Mouse (Mus musculus): Measurements from ENCODE around the gene Gm49510.
"Not testable (repeated sequence)": the region's sequence is repeated elsewhere in the genome, so short reads cannot be mapped to it uniquely, and the experiment has no call there.

The Gm49510 gene

DNA sequence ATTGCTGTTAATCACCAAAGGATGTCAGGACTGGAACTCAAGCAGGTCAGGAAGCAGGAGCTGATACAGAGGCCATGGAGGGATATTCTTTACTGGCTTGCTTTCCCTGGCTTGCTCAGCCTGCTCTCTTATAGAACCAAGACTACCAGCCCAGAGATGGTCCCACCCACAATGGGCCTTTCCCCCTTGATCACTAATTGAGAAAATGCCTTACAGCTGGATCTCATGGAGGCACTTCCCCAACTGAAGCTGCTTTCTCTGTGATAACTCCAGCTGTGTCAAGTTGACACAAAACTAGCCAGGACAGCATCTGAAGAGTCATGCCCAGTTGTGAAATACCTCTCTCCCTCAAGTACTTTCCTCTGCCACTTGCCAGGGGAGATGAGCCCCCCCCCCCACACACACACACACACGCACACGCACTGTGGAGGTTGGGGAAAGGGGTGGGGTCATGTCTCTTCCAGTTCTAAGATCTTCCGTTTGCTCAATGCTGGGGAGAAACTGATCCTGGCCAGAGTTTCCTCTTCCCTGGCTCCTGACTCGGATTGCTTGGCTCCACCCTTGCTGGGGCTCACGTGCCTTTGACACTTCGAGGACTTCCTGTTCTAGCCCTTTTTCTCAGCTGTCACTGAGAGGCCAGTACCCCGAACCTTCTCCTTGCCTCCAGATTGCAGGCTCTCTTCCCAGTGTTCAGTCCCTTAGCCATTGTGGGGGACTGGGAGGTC lies 20.5 kb upstream of the Gm49510 start:
- DNase-seq: not testable (repeated sequence)

DNA sequence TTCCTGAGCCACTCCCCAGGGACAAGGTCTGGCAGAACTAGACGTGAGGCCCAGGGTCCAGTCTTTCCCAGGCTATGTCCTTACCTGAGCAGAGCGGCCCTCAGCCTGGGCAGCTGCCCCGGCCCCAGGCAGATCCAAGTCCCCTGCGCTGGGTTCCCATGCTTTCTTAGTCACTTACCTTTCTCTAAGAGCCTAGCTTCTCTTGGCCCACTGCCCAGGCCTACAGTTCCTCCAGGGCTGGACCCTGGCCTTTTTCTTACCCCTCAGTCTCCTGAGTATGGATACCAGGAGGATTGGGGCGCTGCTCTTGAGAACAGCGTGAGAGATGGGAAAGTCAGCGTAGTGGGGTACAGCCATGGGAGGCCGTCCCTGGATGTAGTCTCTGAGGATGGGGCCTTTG lies 19.0 kb upstream of the Gm49510 start:
- no peak for DNase-seq

GRCm38 (mm10) chr15:78881828-78882227 lies 17.6 kb upstream of the Gm49510 start:
- no peak for DNase-seq

GRCm38 (mm10) chr15:78889401-78889853 lies 10.0 kb upstream of the Gm49510 start:
- DNase-seq: no peak

GRCm38 (mm10) chr15:78892440-78892839 lies 7.0 kb upstream of the Gm49510 start:
- DNase-seq: no peak

DNA sequence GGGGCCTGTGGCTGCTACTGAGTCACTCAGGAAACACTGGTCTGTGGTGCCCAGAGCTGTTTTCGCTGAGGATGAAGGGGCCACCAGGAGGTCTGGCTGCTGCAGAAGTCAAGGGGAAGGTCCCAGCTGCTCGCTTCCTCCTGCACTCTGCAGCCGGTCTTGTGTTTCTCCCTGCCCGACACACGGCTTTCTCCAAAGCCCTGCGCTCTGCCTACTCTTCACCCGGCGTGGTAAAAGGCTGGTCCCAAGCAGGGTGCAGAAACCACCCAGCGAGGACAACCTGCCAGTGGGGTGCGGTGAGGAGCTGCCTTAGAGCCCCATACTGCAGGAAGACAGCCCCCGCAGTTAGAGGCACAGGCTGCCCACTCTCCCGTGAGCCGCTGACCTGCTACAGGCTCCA lies 4.7 kb upstream of the Gm49510 start:
- DNase-seq: no peak

GRCm38 (mm10) chr15:78895741-78896140 lies 3.7 kb upstream of the Gm49510 start:
- DNase-seq: no peak

DNA sequence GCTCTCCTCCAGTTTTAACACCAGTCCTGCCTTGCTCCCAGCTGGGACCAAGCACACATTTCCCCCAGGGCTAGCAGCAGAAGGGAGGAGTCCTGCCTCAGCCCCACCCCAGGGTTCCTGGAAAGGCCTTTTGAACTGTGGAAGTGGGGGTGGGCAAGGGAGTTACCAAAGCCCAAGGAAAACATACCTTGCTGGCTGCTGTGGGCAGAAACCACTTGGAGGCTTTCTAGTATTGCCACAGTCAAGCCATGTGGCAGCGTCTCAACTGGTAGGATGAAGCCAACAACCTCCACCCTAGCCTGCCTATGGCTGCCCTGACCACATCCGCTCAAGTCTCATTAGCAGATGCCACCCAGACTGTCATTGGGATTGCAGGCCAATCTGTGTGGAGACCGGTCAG lies 3.3 kb upstream of the Gm49510 start:
- DNase-seq: no peak

GRCm38 (mm10) chr15:78897488-78897887 lies 2.0 kb upstream of the Gm49510 start:
- DNase-seq: no peak

DNA sequence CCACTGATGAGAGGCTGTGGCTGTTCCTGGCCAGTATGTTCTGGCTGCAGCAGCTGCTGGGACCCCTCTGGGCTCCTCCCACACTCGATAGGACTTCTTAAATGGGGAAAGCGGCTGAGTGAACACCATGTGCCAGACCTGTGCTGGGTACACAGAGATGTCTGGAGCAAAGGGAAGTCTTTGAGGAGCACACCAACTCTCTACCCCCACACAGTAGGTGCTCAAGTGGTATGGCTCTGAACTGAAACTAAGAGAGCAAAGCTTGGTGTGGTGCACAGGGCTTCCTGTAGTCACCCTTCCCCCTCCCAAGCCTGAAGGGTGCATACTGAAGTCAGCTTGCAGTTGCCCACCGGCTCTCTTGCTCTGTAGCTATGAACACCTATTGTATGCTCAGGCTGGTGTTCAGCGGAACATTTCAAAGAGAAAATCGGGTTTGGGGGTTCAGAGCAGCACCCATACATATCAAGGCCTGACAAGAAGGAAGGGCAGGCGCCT lies 913 bp upstream of the Gm49510 start:
- no peak for DNase-seq

DNA sequence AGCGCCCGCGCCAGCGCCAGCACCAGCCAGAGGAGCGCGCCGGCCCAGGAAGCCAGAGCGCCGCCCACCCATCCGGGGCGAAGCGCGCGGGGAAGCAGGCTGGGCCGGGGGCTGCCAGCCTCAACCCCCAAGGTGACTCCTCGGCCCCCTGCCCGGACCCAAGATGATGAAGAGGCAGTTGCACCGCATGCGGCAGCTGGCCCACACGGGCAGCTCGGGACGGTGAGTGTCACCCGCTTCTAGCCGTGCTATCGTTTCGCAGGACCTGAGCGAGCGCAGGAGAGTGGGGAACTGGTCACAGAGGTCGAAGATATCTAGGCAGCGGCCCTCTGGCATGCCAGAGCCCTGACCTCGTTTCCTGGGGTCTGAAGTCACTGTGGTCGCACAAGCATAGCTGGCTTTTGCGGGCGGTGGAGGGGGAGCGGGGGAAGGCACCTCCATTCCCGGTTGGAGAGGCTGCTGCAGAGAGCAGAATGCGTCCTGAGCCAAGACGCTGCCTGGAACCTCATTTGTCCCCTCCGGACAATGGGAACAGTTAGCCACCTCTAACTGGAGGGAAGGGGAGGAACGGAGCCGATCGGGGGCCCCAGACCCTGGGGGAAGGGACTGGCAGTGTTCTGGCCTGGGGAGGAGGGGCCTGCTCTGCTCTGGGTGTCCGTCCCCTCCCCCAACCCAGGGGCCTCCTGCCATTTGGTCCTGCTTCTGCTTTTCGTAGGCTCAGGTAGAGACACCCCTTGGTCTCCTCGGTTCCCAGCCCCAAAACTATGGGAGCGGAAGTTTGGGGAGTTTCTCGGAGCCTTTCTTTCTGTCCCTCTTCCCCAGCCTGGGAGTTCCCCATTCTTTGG lies 495 bp downstream of the Gm49510 start, which contains the start of gene Sh3bp1:
Gene Sh3bp1, plus strand, starts transcription at position 29 of the 845 bp plus-strand sequence.
- DNase-seq: peak; percentile 64 to 68

GRCm38 (mm10) chr15:78900585-78901421 lies 1.3 kb downstream of the Gm49510 start:
- DNase-seq: no peak

DNA sequence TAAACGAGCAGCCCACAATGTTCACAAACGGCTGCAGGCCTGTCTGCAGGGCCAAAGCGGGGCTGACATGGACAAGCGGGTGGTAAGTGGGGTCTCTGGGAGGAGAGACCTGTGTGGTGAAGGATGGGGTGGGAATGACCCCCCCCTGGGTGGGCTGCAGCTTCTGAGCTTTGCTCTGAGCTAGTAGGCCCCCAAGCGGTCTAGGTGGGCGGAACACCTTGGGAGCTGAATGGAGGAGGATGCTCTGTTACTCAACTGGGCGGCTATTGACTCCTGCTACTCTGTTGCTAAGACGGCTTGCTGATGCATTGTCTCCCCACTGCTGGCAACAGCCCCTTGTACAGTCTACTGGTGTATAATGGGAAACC lies 1.9 kb downstream of the Gm49510 start:
- DNase-seq: no peak

- peak; percentile 85 to 92 for DNase-seq
Observed at GRCm38 (mm10) chr15:78903243-78903642, 3.8 kb downstream of the Gm49510 start.

GRCm38 (mm10) chr15:78908399-78908798 lies 8.9 kb downstream of the Gm49510 start:
- DNase-seq: no peak

DNA sequence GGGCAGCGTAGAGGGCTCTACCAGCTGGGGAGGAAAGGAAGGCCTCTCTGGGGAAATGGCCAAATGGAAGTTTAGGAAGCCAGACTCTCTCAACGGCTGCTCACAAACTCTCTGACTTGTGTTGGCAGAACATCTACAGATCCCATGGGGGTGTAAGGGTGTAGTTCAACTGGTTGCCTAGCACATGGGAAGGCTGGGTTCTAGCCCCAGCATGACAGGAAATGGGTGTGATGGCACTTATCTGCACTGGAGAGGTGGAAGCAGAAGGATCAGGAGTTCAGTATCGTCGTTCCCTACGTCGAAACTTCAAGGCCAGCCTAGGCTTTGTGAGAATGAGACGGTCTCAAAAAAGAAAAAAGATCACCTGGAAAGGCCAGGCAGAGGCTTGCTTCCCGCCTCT lies 9.5 kb downstream of the Gm49510 start:
- DNase-seq: no peak

- peak; percentile 55 to 80 for DNase-seq
Observed at GRCm38 (mm10) chr15:78912040-78912439, 12.6 kb downstream of the Gm49510 start.

DNA sequence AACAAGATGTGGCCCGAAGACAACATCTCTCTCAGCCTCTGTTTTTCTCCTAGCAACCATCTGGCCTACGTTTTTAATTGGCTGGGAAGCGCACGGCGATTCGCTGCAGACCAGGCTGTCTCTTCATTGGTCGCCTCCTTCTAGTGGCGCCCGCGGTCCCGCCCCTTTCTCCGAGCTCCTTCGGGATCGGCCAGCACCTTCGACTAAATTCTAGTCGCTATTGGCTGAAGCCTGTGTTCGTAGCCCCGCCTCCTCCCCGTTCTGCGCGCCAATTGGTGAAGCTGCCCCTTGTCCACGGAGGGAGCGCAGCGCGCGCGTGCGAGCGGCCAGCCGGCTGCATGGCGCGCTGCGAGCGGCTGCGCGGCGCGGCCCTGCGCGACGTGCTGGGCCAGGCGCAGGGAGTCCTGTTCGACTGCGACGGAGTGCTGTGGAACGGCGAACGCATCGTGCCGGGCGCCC lies 14.2 kb downstream of the Gm49510 start, which contains the start of gene Pdxp:
Gene Pdxp, plus strand, starts transcription at position 288 of the 459 bp plus-strand sequence.
- DNase-seq: peak; percentile 97 to 99

DNA sequence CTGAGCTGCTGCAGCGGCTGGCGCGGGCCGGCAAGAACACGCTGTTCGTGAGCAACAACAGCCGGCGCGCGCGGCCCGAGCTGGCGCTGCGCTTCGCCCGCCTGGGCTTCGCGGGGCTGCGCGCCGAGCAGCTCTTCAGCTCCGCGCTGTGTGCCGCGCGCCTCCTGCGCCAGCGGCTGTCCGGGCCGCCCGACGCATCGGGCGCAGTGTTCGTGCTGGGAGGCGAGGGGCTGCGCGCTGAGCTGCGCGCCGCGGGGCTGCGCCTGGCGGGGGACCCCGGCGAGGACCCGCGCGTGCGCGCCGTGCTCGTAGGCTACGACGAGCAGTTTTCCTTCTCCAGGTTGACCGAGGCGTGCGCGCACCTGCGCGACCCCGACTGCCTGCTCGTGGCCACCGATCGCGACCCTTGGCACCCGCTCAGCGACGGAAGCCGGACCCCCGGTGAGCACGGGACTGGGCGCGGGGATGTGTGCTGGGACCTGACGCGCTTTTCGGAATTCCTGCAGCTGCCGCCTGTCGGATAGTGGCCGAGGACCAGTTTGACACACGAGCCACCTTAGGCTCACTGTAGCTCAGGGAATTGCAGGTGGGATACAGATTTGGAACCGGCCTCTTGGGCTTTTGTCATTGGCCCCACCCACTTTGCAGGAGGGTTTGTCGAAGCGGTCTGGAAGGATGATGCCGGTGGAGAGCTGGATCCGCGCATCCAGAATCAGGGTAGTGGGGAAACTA lies 14.8 kb downstream of the Gm49510 start:
- peak; percentile 82 to 83 for DNase-seq

GRCm38 (mm10) chr15:78914823-78915659 lies 15.6 kb downstream of the Gm49510 start:
- peak; percentile 47 to 60 for DNase-seq

DNA sequence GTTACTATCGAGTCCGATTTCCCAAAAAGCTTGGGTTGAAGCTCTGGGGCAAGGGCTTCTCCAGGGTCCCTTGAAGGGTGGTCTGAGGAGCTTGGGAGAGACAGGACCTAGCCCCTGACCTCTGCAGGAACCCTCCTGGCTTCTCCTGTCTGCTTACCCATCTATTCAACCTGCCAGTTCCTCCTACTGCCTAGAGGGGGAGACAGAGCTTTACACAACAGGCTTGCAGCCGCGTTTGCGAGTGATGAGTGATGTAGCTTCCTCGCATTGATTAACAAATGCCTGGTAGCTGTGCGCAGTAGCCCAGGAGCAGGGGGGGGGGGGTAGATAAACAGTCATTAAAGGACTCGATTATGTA lies 16.2 kb downstream of the Gm49510 start:
- peak; percentile 77 to 84 for DNase-seq

Measured in cerebellum, postnatal 25 days (tissue).